Mouse (Mus musculus) myocyte (in vitro differentiated cells): ENCODE data around the gene Gm20388.

Source experiments
- CEBPB ChIP-seq: IDR thresholded peaks from 2 replicates; pipeline ENCODE4 v1.6.1; 2011; ENCODE audit warnings: mild to moderate bottlenecking, moderate library complexity; ENCODE audit not compliant: poor library complexity, insufficient read depth, severe bottlenecking
- E2F4 ChIP-seq: IDR thresholded peaks from one replicate; pipeline ENCODE4 v1.6.1; 2011; ENCODE audit warnings: mild to moderate bottlenecking, control low read depth, moderate library complexity; ENCODE audit not compliant: insufficient read depth
- MAX ChIP-seq: IDR thresholded peaks from one replicate; pipeline ENCODE4 v1.6.1; 2011; ENCODE audit warnings: low read depth, mild to moderate bottlenecking, control low read depth
- MYOD1 ChIP-seq, 3 experiments: IDR thresholded peaks; one replicate each; pipeline ENCODE4 v1.6.1; 2011; ENCODE audit warnings: control low read depth in 2 of 3, low read depth in 2 of 3, mild to moderate bottlenecking in 2 of 3, moderate library complexity in 1 of 3; ENCODE audit not compliant: insufficient read length in 2 of 3, control insufficient read depth in 1 of 3
- MYOG ChIP-seq, 3 experiments: IDR thresholded peaks; one replicate each; pipeline ENCODE4 v1.6.1; 2011; ENCODE audit warnings: control low read depth in 2 of 3, low read depth in 2 of 3, mild to moderate bottlenecking in 2 of 3; ENCODE audit not compliant: insufficient read length in 2 of 3, control insufficient read depth in 1 of 3, insufficient read depth in 1 of 3
- POLR2A ChIP-seq: IDR thresholded peaks from one replicate; pipeline ENCODE4 v1.6.1; 2011; ENCODE audit warnings: low read depth, mild to moderate bottlenecking, control low read depth, moderate library complexity; ENCODE audit not compliant: insufficient read length
- POLR2AphosphoS2 ChIP-seq: IDR thresholded peaks from one replicate; pipeline ENCODE4 v1.6.1; 2011; ENCODE audit warnings: low read depth, control low read depth; ENCODE audit not compliant: insufficient read length
- REST ChIP-seq: IDR thresholded peaks from one replicate; pipeline ENCODE4 v1.6.1; 2011; ENCODE audit warnings: mild to moderate bottlenecking, control low read depth, moderate library complexity; ENCODE audit not compliant: insufficient read depth, insufficient read length
- SRF ChIP-seq: IDR thresholded peaks from one replicate; pipeline ENCODE4 v1.6.1; 2011; ENCODE audit warnings: low read depth; ENCODE audit not compliant: control insufficient read depth, insufficient read length
- TCF12 ChIP-seq: IDR thresholded peaks from one replicate; pipeline ENCODE4 v1.6.1; 2011; ENCODE audit warnings: mild to moderate bottlenecking, control low read depth; ENCODE audit not compliant: poor library complexity, insufficient read depth, severe bottlenecking
- USF1 ChIP-seq: IDR thresholded peaks from one replicate; pipeline ENCODE4 v1.6.1; 2011; ENCODE audit warnings: low read depth, mild to moderate bottlenecking, control low read depth, moderate library complexity

GRCm38 (mm10) chr8:122414311-122414710 lies 2503.7 kb downstream of the Gm20388 start:
- TF ChIP-seq USF1 (no peak), MYOD1 (IDR thresholded peaks at IDR 0.05; ENCODE audit: control insufficient read depth in 1 of 3, insufficient read length in 2 of 3, low read depth in 2 of 3) (no peak), MAX (no peak), TCF12 (no peak), POLR2A (no peak), MYOG (IDR thresholded peaks at IDR 0.05; ENCODE audit: control insufficient read depth in 1 of 3, insufficient read depth in 1 of 3, insufficient read length in 2 of 3, low read depth in 2 of 3) (no peak), CEBPB (no peak), E2F4 (no peak), SRF (no peak), REST (no peak), POLR2AphosphoS2 (no peak)
